Mouse (Mus musculus) E14TG2a.4 (cell line): ENCODE results near the gene Oas3.

Experiments used
- CTCF ChIP-seq: conservative IDR thresholded peaks from 2 replicates; pipeline ENCODE4 v1.5.1; 2014; ENCODE audit warnings: low read length
- NANOG ChIP-seq: IDR thresholded peaks from 2 replicates; pipeline ENCODE4 v1.6.1; 2014; ENCODE audit warnings: borderline replicate concordance, low read length, mixed read lengths

DNA sequence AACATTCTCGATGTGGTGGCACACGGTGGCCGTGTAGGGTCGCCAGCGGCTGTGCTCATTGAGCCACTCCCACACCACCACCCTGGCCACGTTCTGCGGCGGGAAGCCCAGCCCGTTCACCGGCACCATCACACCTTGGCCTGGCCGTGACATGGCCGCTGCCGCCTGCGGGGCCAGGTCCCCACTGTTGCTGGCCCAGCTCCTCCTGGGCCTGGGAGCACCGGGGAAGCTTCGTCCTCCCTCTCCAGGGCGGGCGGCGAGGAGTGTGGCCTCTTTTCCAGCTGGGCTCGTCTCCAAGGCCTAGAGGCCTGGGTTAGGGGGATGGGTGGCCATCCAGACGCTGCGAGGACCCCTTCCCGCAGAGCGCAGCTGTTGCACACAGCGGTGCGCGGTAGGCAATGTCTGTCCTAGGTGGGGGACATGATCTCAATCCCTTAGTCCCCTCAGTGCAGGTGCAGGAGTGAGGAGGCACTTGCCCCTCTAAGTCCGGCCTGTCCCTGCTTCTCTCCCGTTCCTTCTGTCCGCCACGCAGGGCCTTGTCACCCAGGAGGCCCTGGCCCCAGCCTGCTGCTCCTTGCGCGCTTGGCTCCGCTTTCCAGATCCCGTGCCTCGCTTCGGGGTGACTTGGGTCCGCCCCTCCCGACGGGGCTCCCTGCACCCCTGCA, 67.2 kb downstream of the Oas3 start:
- no peak for TF ChIP-seq CTCF
- TF ChIP-seq NANOG: no peak
